Mouse (Mus musculus): ENCODE measurements around the gene Gjb4.

DNA sequence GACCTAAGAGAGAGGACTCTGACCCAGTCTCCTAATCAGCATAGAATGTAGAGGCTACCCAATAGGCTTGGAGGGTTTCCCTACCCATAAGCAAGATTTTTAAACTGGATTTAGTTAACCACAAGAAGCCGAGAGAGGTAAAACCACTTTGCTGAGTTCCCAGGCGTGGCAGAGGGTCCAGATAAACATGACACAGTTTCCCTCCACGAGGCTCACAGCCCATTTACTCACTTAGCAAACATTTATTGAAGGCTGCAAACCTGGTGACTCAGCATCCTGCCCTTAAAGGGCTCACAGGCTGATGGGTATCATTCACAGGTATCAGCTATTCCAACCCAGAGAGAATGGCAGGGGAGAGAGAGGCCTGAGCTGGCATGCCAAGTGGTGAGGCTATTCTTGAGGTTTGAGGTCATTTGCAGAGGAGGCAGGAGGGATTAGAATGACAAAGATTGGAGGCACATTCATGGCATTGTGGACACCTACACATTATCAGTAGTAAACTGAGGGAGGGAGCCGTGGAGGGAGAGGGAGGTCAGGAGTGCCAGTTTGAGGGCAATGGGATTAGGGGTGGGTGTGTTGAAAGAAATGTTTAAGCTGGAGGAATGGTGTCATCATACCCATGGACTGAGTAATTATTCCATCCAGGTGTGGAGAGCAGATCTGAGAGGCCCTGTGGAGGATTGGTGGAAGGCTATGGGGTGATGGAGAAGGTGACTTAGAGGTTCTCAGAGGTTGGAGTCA is 4.2 kb downstream of the Gjb4 start:
- no peak for TF ChIP-seq TAL1 (conservative IDR thresholded peaks at IDR 0.05; ENCODE audit: low read depth, low read length)
- TF ChIP-seq CTCF (IDR thresholded peaks at IDR 0.05; ENCODE audit: low read depth, low read length), result no peak
- no peak for TF ChIP-seq GATA1 (IDR thresholded peaks at IDR 0.05; ENCODE audit: borderline replicate concordance, low read length)
- no peak for TF ChIP-seq POLR2AphosphoS5 (IDR thresholded peaks at IDR 0.05; ENCODE audit: insufficient replicate concordance, low read depth, low read length)
- no peak for TF ChIP-seq GATA2 (IDR thresholded peaks at IDR 0.05; ENCODE audit: borderline replicate concordance, low read depth, low read length)
